Mouse (Mus musculus) right cerebral cortex, postnatal 10 days (tissue): ENCODE measurements at regions not wholly inside any gene's neighbourhood (a gene's known extent, or its start where the extent isn't known, plus 50 kb on each side); places are given as distances from the start of the nearest gene placed in this dataset.

Experiments
- DNase-seq, 2 experiments: peaks; one replicate each; pipeline ENCODE4 v3.0.0; 2021; ENCODE audit warnings: low spot score in 2 of 2

DNA sequence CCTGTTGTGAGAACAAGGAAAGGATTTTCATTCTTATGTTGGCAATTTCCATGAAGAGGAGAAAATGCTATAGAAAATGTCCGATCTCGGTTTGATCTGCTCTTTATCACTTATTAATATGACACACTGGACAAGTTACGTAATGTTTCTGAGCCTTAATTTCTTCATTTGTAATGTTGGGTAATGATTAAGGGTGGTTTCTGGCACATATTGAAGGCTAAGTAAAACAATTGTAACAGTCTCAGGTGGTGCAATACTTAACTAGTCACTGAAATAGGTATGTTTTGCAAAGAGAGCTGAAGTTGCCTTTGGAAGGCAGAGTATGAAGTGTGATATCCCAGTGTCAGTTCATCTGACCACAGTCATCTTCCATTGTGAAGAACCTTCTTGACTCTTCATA, 1427.2 kb upstream of the A1bg start:
- no peak for DNase-seq

DNA sequence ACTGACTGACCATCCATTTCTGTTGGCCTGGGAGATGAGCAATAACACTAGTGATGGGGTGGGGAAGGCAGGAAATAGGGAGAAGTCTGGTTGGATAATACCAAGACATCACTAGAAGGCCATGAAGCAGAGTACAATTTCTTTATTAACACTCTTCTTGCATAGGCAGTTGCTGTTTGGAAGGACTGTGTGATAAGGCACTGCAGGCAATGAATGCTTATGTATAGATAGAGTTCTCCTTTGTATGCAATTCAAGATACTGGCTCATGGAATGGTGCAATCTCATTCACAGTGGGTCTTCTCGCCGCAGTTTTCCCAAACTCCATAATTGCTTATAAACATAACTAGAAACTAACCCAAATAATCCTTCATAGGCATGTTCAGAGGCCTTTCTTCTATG, 1426.1 kb upstream of the A1bg start:
- DNase-seq: no peak

DNA sequence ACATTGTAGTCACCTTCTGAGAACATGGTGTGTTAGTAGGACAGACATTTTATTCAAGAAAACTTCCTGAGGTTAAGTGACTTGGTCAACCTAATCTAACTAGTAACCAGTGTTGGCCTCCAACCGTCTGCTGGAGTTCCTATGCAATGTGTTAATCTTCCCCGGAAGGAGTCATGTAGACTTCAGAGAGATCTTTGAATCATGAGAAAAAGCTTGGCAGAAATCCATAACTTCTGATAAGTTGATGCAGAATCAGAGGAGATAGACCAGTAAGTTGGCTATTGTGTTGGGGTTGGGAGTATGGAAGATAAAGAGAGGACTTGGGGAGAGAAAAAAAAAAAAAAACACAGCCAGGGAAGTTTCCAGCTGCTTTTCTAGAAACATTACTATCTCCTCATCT, 1424.9 kb upstream of the A1bg start:
- DNase-seq: no peak

DNA sequence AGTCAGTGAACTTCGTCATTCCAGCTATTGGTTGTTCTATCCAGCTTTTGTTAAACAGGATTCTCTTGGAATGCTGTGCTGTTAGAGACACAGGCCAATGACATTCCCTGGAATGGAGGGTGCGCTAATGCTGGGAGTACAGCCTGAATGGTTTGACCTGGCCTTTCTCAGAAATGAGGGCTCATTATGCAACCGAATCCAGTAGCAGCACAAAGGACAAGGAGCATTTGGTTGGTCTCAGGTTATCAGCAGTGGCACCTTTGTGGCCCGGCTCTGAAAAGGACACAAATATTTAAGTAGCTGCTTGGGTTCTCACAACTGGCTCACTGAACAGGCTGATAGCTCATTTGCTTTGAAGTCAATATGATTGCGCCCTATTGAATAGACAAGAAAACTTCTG, 1423.1 kb upstream of the A1bg start:
- no peak for DNase-seq

DNA sequence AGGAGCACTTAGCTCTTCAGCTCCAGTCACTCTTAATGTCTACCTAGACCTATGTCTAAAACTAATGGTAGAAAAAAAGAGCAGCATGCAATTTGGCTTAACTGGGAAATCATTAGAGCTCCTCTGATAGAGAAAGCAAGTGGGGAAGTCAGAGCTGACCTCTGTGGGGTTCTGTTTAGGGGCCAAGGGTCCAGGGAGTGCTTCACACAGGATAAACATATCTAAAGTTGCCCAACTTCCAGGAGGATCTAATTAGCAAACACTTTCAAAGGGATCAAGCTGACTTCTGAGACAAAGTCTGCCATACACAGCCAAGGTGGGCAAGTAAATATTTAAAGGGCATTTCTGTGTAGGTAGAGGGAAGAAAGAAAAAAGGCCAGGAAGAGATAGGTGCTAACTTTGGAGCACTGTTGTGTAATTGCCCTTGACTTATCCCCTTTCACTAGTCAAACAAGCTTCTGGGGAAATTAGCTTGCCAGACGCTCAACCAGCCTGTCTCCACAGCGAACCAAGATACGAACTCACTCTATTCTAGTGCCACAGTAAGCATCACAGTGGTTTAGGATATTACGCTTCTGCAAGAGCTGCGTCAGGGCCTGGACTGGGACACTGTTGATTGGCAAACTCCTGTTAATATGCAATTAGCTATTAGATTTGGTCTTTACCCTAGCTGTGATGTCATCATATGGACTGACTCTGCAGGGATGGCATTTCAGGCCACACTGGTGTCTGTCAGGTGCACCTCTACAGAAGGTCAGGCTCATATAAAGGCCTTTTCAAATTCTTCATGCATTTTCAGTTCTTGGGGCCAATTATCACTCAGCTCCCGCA, 1413.9 kb upstream of the A1bg start:
- DNase-seq: no peak

DNA sequence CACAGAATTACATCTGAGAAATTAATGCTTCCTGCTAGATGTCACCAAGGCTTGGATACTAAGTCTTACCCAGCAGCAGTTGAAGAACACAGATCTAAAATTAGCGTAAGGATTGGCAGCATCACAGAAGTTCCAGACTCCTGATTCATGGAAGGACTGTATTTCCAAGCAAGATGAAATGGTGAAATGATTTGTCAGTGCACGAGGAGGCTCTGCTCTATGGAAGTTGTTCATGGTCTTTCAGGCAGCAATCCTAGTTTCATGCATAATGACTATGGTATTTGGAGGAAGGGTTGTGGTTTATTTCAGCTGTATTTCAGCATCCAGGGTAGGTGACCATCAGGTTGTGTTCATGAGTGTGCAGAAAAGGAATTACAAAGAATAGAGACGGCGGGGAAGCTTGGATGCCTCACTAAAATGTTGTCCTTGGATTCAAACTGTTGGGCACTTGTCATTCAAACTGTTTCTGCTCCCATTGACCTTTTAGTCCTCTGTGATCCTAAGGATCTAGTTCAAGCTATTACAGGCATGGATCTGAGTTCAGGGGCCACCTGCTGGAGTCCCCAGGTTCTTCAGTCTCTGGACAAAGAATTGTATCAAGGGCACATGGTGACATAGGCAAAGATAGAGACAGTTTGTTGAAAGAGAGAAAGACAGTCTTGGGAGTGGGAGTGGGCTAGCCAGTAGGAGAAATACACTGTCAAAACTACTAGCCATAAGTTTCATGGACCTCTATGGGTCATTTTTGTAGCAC, 1411.6 kb upstream of the A1bg start:
- DNase-seq: peak in 1 of 2 experiments; percentile 23

DNA sequence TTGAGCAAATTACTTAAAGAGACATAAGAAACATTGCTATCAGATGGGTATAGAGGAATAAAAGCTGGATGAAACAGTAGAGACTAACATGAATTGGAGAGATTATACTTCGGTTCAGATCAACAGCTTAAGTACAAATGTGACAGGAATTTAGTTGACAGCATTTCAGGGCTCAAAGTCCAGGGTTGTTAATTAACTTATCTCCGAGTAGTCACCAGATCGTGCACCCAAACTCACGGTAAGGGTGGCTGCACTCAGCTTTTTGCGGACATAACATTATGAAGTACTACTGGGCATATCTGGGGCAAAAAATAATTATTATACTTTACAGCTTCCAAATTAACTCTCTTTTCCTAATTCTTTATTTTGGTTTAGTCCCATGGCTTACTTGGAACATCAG, 1409.3 kb upstream of the A1bg start:
- DNase-seq: no peak

DNA sequence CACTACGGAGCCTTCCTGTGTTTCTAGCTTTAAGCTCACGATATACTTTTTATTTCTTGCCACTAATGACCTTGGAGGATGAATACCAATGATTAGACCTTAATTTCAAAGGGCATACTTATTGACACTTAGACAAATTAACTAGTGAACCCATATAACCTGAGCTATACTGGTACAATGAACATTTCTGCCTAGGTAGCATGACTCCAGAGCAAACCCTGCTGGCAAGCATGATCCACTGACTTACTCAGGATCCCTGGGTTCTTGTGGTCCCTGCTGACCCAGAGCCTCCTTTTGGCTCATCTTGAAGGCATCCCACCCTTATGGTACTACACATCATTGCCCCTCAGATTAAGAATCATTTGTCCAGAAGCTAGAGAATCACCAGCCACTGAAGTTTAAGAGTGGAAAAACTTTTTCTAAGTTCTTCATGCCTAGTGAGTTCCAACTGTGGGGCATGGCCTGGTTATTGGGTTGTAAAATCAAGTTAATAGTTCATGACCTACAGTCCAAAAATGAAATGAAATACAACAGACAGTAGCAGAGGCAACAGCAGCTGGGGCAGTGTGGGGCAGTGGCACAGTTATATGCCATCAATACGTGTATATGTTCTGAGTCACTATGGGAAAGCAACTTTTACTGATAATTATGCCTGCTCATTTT, 1408.5 kb upstream of the A1bg start:
- DNase-seq: no peak

DNA sequence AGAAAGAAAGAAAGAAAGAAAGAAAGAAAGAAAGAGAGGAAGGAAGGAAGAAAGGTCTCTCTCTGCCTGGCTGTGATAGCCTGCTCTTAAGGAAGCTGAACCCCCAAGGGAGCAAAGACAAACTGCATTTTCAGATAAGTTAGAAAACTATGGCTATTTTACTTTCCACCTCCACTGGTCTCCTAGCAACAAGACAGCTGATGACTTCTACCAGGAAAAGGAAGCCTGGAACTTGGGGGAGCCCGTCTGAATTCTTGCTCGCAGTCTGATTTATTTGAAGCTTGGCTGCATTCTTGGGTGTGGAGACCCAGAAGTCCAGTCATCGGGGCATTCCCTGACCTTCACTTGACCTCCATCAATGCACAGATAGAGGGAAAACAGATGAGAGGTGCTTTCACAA, 1406.1 kb upstream of the A1bg start:
- DNase-seq: peak; percentile 31 to 46

DNA sequence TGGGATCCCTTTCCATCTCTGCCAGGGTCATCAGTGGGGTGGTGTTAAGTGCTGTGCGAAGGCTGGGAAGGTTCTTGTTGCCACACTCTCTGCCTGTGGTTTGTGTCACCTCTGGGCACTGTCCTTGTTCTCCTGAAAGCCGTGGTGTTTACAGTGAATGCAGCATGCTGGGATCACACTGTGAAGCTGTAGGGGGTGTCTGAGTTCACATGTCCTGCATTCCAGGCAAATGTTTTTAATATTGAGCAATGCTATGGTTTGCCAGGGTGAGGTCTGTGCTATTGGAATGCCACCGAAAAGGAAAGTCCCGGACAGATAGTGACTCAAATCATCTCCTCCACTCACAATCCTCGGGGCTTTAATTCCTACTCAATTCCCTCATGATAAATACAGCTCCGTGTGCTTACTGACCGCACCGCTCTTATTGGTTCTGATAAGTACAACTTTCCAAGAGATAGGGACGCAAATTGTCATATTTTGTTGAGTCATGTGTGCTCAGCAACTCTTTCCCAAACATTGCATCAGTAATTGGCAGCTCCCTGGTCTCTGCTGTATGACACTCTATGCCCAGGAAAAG, 1405.6 kb upstream of the A1bg start:
- no peak for DNase-seq

DNA sequence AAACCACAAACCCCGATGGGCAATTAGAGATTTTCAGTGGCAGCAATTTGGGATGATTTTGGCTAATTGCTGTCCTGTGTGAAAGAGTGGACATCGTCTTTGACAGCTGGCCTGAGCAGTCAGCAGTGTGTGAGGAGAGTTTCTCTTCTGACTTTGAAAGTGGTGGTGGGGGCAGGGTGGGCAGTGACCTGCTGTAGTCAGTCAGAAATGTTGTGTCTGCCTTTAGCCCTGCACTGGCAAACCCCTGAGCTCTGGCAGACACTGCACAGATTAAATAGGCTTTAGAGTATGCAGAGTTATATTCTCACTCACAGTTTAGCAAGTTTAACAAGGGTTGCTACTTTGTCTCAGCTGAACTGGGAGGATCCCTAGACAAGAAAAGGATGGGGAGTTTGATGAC, 1404.7 kb upstream of the A1bg start:
- no peak for DNase-seq

DNA sequence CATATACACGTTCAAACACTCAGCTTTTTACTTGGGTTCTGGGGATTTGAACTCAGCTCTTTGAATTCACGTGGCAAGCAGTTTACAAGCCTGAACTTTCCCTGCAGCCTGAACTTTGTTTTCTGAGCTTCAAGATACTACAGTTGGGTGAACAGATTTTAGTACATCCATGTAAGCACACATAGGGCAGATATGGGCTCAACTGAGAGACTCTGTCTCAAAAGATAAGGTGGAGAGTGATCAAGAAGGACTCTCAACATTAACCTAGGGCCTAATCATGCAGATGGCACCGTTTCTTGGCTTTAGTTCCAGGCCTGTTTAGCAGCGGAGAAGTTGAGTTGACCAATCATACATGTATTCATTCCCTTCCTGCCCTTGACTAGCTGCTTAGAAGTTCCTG, 1403.7 kb upstream of the A1bg start:
- DNase-seq: no peak

DNA sequence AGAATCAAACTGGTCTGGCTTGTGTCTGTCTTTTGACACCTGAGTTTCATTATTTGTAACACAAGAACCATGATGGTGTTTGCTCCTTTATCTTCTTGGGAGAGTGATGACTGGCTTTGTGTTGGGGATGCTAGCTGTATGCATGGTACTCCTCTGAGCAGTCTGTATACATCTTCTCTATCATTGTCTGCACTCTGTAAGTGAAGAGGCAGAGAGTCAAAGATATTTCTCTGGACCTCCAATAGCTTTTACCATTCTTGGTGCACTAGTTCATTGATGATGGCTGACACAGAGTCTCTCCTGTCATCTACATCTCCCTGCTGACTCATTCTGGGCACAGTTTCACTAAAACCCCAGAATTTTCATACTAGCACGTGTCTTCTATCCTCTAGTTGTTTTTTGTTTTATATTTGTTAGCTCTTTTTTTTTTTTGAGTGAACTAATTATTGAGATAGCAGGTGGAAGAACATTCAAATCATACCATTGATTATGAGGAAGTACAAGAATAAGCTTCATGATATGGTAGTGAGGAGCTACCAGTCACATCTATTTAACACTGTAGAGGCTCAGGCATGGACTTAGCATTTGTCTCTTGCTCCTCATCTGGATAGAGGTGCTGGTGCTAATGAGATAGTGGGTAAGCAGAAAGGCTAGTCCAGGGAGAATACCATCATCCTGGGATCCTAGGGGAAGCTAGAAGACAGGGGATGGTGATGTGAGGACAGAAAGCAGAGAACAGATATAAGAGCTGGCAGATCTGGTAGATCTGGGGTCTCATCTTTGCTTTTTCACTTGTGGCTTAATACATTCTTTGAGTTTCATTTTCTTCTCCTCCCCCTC, 1402.9 kb upstream of the A1bg start:
- no peak for DNase-seq

DNA sequence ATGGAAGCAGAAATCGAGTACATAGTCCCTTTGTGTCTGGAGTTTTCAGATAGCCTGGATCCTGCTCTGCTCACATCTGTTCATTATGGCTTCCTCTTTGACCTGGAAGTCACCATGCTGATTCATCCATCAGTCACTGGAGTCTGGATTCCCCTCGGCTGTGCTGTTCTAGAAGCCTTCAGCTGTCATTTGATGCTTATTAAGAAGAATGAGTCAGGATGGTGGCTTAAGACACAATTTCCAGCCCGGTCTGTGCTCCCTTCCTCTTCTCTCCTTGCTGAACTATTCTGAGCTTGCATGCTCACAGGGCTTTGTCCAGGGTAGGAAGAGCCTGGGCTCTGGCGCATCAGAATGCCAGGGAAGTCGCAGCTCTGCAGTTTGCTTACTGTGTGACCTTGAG, 1398.2 kb upstream of the A1bg start:
- DNase-seq: no peak

DNA sequence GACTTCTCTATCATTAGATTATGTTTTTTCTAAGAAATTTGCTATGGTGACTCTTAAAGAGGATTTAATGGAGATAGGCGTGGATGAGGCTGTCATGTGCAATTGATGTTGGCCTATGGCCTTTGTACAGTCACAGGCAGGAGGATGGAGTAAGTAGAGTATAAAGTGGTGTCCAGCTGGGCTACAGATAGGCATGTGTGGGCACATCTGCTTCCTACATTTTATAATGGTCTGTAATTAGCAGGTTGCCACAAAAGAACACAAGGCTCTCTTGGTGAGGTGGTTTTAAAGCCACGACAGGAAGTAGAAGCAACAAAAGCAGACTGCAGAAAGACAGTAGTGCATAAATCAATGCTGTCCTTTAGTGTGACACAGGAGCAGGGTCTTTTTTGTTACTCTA, 1391.6 kb upstream of the A1bg start:
- no peak for DNase-seq

DNA sequence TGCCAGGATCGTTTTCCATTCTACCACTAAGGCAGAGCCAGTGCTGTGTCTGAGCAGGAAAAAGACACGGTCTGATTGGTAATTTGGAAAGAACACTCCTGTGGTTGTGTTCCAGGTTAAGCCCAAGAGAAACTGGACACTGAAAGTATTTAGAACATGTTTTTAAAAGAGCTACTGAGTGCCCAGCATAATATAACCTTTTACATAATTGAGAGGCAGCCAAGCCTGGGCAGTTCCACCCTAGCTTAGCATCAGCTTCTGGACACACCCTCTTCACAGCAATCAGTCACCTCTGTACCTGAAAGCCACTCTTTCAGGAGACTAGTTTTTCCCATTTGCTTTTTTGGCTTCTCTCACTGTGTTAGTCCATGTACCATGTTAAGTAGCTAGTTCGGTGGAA, 1379.4 kb upstream of the A1bg start:
- no peak for DNase-seq

DNA sequence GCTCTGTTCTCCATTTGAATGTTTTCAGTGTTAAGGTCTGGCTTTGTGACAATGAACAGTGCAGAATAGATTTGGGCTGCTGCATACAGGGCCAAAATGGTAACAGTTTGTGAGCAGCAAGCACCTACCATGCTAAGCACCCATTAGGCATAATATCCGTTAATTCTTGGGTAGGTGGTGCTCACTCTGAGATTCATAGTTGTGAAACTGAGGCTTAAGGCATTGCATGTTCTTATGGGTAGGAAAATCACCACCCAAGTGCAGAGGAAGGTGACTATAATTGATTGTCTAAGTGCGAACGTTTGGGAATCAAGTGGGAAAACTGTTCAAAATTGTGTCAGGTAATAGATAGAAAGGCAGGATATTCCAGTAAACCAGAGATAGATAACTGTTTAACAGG, 1378.8 kb upstream of the A1bg start:
- no peak for DNase-seq

DNA sequence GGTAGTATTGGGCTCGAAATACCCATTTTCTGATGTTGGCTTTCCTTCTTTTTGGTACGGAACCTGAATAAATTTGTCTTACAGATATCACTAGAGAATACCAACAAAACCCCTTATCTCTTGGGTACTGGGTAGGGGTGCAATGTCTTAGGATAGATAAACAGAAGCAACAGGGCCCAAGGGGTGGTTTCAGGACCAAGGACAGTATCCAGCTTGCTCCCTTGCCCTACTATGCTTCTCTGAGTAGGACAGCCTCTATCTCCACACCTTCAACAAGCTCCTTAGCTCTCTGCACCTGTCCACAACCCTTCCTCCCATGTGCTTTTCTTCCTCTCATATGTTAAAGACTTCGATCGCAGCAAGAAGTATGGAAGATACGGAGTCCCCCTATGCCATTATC, 1374.3 kb upstream of the A1bg start:
- no peak for DNase-seq

DNA sequence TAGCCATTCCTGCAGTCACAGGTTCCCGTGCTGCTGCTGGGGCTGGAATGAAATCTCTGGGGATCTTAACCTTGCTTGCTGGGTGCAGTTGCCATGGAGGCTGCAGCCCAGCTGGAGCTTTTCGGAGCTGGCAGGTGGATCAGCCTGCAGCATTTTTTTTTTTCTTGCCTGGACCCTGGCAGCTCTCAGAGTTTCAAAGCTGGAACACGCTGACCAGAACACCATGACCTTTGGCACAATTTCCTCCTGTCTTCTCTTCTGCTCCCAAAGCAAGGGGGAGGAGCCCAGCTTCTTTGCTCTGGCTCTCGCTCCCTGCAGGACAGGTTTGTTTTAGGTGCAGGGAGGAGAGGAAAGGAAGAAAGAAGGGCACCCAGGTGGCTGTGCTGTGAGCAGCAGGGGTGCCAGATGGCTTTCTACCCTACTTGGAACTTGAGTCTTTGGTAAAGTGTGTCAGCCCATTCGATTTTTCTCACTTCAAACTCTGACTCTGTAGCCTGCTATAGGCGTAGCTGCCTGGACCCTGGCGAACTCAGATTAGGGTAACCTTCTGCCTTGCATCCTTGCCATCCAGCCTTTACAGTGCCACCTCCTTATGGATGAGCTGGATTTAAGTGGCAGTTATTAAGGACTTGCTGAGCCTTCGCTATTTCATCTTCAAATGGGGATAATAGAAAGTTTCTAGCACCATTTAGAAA, 1372.6 kb upstream of the A1bg start:
- DNase-seq: peak; percentile 40 to 54

DNA sequence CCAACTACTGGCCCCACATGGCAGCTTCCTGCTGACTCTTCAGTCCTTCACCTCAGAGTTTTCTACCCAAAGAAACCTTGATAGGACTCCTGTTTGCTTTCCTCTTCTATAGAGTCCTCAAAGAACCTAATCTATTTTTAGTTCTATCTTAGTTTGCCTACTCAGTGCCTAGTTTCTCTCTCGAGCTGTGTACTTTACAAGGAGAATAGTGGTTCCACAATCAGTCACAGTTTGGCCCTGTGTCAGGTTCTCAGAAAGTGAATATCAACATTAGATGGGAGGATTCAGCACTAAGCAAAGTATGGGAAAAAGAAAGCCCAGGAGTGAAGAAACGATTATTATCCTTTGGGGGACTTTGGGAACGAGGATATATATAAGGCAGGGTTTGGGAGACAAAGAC, 1372.0 kb upstream of the A1bg start:
- no peak for DNase-seq

DNA sequence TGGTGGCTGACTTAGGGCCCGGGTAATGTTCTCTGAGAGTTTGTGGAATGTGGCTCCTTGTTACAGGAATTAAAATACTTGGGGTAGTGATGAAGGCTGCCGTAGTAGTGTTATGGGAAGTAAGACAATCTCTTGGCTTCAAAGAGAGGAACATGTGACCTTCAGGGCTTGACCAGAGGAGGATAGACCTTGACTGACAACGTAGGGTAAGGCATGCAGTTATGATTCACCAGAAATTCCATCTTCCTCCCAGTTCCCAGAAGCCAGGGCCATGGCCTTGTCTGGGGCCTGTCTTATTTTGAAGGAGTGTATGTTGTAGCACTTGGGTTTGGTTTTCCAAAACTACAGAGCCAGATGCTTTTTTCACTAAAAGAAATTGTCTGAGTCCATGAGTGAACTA, 1370.1 kb upstream of the A1bg start:
- no peak for DNase-seq
